Mouse (Mus musculus): ENCODE measurements around the gene Arf3.
A peak's percentile ranks its signal among the peaks of the same experiment; 100 is the strongest.
"Not testable (repeated sequence)": the region's sequence is repeated elsewhere in the genome, so short reads cannot be mapped to it uniquely, and the experiment has no call there.

Arf3 gene

DNA sequence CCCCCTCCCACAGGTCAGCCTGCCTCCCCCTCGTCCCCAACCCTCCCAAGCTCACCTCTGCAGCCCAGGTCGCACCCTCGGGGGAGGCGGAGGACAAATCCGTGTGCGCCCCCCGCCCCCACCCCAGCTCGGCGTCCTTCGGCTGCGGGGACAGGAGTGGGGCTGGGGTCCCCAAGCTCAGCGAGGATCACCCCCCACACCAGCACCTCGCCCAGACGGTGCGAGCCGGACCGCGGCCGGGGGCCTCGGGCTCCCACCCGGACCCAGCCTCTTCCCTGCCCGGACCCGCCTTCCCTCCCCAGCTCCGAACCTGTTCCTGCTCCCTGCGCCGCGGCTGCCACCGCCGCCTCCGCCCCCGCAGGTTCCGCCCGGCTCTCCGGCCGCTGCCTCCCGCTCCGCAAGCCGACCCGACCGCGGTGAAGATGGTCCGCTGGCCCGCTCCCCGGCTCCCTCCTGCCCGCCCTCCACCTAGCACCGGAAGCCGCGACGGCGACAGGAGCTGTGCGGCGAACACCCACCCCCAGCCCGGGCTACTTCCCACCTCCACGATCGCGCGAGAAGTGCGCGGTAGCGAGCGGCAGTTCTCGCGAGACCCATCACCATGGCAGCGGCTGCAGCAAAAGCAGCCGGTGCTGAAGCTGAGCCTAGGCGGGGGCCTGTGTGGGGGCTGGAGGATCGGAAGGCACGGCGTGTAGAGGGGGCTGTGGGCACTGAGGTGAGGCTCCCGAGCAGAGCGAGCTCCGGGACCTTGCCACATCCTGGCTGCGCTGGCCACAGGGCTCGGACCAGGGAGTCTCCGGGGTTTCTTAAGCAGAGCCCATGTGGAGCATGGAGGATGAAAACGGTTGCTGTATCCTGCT is at the start of gene Arf3:
Gene Arf3, minus strand, starts transcription at position 545 of the 860 bp plus-strand sequence.
- DNase-seq (ENCODE audit: low spot score in 2 of 2), result peak; percentile 85 to 92

- DNase-seq (ENCODE audit: low spot score in 2 of 2), result not testable (repeated sequence)
Observed at GRCm38 (mm10) chr15:98810212-98810611, 47.2 kb upstream of the Arf3 start.

GRCm38 (mm10) chr15:98809390-98809789 is 46.4 kb upstream of the Arf3 start, which contains the start of gene Ddn:
Gene Ddn, minus strand, starts transcription at chr15:98809490.
- no peak for DNase-seq (ENCODE audit: low spot score in 2 of 2)

DNA sequence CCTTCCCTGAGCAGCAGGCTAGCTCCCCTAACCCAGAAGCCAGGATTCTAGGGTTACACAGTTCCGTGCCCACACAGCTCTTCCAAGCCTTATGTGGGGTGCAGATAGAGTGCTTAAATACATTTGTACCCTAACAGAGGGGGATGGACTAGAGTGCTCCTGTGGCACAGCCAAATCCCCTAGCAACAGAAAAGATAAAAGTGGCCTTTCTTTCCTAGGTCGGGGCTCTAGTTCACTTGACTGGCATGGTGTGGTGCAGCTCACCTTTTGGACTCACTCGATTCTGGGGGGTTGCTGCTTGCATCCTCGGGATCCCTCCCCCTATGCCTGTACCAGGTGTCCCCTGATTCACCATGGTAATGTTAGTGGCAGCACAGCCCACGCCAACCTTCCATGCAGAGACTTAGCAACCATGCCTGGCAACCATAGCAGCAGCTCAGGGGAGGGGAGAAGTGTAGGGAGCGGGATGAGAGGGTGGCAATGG is 45.7 kb upstream of the Arf3 start:
- no peak for DNase-seq (ENCODE audit: low spot score in 2 of 2)

DNA sequence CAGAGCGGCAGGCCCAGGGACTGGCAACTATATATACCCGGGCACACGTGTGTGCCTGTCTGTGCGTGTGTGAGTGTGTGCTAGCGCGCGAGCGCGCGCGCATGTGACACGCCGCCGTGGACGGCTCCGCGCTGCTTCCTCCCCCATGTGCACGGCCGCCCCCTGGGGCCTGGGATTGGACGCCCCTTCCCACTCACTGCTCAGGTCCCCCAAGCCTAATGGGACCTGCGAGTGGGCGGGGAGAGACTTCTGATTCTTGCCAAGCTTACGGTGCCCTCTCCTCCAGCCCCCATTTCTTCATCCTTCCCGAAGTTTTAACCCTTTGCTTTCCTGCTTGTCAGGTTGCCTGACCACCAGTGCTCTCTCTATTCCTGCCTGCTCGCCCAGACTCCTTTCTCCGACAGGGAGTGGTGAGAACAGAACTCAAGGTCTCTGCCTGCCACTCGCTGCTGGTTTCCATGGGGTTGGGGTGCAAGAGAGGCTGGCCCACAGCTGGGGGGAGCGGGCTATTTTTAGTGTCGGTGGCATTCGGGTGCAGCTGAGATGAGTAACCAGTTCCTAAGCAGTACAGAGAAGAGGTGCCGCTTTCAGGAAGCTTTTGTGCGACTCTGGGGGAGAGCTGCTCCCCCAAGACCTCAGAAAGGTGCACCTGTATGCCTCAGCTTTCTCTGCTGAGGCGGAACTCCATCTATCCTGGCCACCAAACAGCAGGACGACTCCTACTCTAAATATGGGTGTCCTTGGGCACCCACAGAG is 45.1 kb upstream of the Arf3 start:
- no peak for DNase-seq (ENCODE audit: low spot score in 2 of 2)

DNA sequence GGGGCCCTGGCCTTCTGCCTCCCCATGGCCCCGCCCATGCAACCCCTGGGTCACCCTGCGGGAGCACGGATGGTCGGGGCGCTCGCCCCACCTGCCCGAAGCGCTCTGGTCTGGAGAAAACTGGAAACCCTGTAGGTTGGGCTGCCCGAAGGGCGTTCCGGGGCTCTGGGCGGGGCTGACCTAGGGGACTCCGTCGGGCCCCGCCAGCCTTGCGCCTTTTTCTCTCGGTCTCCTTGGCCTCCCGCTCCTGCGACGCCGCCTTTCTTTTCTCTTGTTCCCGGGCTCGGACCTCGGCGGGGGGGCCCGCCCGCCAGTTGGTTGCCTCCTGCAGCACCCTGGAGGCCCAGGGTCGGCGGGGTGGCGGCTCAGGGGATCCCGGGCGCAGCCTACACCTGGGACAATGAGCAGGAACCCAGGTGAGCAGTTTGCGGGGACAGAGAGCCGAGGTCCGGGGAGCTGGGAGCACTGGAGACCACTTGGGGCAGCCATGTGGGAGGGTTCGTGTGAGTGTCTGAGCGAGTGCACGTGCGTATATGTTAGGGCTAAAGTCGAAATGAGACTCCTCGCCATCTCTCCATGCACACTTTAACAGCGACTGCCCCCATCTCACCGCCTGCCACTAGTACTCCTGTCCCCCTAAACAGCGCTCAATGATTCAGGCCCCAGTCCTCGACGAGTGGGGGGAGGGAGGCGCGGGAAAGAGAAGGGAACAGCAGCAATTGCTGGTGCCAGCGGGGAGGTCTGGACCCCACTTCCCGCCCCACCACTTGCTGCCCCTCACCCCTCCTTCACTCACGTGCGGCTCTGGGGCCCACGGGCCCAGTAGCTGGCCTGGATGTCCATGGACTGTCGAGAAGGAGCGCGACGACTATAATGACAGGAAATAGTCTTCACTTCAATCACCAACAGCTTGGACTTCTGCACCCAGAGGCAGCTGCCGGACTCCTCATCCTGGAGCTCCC is 44.1 kb upstream of the Arf3 start:
- DNase-seq (ENCODE audit: low spot score in 2 of 2), result no peak

DNA sequence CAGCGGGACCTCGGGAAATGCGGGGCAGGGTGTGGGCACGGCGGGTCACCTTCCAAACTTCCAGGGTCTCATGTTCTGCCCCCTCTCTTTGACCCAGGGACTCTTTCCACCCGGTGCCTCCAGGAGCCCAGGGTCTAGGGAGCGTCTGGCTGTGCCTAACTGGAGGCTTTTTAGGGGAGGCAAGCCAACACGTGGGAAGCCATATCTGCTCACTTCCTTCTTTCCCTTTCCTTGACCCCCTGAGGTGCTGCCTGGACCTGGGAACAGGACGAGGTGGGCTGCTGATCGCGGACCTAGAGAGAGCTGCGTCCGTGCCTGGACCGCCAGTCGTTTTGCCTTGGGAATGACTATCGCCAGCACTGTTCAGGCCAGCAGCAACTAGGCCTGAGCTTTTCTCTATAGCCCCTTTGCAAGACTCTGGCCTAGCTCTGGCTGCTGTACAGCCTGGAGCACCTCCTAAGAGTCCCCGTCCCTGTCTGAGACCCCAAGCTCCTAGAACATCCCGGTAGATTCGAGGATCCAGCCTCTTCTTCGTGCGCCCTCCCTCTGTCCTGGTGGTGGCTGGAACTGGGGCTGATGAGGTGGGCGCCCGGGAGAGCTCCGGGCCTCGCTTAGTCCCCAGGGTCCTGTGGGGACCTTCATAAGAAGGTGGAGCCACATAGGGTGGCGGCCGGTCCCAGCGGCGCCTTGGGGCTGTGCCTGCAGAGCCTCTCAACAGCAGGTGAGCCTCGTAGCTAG is 43.2 kb upstream of the Arf3 start:
- DNase-seq (ENCODE audit: low spot score in 2 of 2), result no peak

DNA sequence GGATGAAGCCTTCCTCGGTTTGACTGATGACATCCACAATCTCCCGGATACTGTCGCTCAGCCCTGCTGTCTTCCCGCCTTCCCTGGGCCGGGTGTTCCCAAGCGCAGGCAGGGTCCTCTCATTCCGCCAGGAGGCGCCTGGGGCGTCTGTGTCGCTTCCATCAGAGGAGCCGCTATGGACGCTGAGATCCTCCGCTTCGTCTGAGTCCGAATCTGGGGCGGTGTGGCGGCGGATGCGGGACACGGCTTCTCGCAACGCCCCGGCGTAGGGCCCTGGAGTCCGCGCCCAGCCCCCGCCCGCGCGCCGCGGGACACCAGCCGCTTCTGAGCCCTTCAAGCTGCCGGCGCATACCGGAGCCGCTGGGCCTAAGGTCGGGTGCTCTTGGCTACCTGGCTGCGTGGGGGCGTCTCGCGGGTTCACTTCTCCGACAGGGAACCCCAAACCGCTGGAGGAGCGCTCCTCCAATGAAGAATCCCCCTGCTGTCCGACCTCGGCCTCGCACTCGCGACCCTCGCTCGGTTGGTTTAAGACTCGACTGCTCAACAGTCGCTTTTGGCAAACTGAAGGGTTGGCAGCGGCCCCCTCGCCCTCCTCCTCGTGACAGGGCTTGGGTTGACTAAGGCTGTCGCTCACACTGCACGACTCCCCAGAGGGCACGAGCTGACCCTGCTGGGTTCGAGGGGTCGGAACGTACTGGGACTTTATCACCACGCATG is 42.5 kb upstream of the Arf3 start:
- peak in 1 of 2 experiments; percentile 32 for DNase-seq (ENCODE audit: low spot score in 2 of 2)

- peak; percentile 51 to 71 for DNase-seq (ENCODE audit: low spot score in 2 of 2)
Observed at GRCm38 (mm10) chr15:98804054-98804453, 41.0 kb upstream of the Arf3 start.

GRCm38 (mm10) chr15:98802926-98803325 is 39.9 kb upstream of the Arf3 start:
- no peak for DNase-seq (ENCODE audit: low spot score in 2 of 2)

GRCm38 (mm10) chr15:98799396-98799795 is 36.4 kb upstream of the Arf3 start:
- peak; percentile 45 to 77 for DNase-seq (ENCODE audit: low spot score in 2 of 2)

DNA sequence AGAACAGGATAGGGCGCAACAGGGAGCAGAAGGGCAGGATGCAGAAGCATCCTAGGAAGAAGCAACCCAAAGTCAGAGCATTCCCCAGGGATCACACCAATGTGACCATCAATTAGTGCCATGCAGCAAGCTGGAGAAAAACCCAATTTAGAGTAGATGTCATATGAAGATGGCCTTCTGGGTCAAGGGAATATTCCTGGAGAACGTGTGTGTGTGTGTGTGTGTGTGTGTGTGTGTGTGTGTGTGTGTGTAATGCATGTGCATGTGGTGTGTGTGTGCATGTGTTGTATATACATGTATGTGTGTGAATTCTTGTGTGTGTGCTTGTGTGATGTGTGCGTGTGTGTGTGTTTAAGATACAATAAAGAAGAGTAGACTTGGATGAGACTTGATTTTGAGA is 35.9 kb upstream of the Arf3 start:
- no peak for DNase-seq (ENCODE audit: low spot score in 2 of 2)

DNA sequence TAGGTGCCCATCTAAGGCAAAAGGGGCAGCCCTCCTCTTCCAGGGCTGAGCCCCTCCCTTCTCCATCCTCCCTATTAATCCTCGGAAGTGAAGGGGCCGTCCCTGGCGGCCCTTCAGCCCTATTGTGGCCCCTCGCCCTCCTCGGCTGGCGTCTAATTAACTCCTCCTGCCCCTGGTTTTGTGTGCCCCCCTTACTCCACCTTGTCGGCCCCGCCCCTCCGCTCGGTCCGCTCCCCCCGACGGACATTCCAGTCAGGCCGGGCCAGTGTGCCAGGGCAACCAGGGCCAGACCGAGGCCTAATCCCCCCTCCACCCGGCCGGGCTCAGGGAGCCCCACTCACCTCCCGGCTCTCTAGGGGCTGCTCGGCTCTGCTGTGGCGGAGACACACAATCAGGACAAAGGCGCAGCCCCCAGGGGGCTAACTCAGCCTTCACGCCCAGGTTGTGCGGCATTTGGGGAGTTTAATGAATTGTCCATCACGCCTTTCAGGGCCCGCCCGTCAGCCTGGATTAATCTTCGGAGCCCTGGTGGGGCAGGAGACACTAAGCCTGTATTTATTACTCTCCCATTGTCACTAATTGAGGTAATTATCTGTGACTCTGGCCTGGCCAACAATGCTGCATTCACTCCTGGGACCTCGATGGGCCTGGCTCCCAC is 35.0 kb upstream of the Arf3 start:
- DNase-seq (ENCODE audit: low spot score in 2 of 2), result no peak

DNA sequence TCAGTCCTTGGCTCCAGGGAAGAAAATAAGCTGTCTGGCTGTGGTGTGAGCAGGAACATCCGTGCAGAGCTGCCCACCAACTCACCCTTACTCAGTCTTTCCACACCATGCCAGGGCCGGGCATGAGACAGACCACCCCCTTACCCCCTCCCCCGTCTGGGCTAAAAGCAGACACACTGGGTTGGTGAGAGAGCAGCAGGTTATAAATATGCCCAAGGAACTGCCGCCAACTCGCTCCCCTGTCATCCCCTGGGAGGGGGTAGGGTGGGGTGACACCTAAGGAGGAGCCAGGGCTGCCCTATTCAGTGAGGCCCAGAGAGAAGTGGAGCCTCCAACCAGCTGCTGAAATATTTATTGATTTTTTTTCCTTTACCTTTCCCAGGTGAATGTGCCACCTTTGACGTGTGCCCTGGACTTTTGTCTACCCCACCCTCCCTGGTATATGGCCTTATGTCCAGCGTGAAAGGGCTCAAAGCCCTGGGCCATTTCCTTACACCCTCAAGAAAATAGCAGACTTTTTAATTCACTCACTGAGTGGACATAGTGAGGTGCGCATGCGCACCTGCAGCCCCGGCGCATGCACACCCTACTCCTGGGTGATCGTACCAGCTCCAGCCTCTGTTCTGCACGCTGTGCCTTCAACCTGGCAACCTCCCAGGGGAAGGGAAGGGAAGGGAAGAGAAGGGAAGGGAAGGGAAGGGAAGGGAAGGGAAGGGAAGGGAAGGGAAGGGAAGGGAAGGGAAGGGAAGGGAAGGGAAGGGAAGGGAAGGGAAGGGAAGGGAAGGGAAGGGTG is 34.0 kb upstream of the Arf3 start:
- DNase-seq (ENCODE audit: low spot score in 2 of 2), result no peak

DNA sequence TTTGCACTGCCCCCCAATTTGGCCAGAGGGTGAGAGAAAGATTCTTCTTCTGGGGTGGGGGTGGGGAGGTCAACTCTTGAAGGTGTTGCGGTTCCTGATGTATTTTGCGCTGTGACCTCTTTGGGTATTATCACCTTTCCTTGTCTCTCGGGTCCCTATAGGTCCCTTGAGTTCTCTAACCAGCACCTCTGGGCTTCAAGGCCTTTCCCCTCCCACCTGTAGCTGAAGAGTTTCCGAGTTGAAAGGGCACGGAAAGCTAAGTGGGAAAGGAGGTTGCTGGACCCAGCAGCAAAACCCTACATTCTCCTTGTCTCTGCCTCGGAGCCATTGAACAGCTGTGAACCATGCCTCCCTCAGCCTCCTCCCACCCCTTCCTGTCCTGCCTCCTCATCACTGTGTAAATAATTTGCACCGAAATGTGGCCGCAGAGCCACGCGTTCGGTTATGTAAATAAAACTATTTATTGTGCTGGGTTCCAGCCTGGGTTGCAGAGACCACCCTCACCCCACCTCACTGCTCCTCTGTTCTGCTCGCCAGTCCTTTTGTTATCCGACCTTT is 30.2 kb upstream of the Arf3 start:
- DNase-seq (ENCODE audit: low spot score in 2 of 2), result no peak

DNA sequence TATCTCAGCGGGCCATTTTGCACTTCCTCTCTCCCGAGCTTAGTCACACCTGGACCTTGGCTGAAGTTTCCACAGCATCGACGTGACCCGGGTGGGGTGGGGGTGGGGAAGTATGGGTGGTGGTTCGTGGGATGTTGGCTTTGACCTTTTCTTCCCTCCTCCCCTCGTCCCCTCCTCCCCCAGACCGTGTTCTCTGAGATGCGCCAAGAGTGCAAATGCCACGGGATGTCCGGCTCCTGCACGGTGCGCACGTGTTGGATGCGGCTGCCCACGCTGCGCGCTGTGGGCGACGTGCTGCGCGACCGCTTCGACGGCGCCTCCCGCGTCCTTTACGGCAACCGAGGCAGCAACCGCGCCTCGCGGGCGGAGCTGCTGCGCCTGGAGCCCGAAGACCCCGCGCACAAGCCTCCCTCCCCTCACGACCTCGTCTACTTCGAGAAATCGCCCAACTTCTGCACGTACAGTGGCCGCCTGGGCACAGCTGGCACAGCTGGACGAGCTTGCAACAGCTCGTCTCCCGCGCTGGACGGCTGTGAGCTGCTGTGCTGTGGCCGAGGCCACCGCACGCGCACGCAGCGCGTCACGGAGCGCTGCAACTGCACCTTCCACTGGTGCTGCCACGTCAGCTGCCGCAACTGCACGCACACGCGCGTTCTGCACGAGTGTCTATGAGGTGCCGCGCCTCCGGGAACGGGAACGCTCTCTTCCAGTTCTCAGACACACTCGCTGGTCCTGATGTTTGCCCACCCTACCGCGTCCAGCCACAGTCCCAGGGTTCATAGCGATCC is 29.4 kb upstream of the Arf3 start:
- DNase-seq (ENCODE audit: low spot score in 2 of 2), result no peak

DNA sequence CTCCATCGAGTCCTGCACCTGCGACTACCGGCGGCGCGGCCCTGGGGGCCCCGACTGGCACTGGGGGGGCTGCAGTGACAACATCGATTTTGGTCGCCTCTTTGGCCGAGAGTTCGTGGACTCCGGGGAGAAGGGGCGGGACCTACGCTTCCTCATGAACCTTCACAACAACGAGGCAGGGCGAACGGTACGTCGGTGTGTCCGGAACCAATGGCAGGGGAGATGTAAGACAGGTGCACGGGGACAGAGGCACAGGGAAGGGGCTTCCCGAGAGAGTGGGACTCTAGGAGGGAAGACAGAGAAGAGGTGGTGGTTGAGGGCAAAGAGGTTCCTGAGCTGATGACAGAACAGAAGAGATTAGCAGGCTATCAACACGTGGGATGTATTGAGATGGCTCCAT is 28.8 kb upstream of the Arf3 start:
- DNase-seq (ENCODE audit: low spot score in 2 of 2), result no peak

GRCm38 (mm10) chr15:98791221-98791620 is 28.2 kb upstream of the Arf3 start:
- DNase-seq (ENCODE audit: low spot score in 2 of 2), result no peak

Data from spleen, postnatal 14 days (tissue).